ENCODE assay signal across 8 mouse cellular contexts in genomic region chr2:103565171-103565591, GRCm38 (mm10). TPM values are rescaled to one million over a fixed set of nuclear protein-coding genes. Genes with fewer than 3 reads are reported as not detected.
DNase-seq lines count a peak whose midpoint lies in the region; ATAC-seq lines count a peak whose summit lies in the region.

No protein-coding gene starts in this region.

- ATAC-seq in CD4-positive, CD25-positive, alpha-beta regulatory T cell, adult 4 months: peak; percentile 31
- peak; percentile 47 for ATAC-seq in forebrain, embryonic 11.5 days (replicated peaks; ENCODE audit: low FRiP score)

- 0 out of 2 replicates have a peak overlapping the region, but pooled peaks have one; percentile 10 for H3K27ac ChIP-seq in forebrain, embryonic 11.5 days (ENCODE audit: low read depth, low read length)
- peak overlapping the region; percentile 86 for H3K27ac ChIP-seq in midbrain, embryonic 10.5 days (replicated peaks)

- peak overlapping the region; percentile 68 for H3K4me3 ChIP-seq in forebrain, embryonic 11.5 days (ENCODE audit: low read depth, low read length)
- H3K4me3 ChIP-seq in midbrain, embryonic 10.5 days: peak overlapping the region; percentile 70

- H3K9ac ChIP-seq in forebrain, embryonic 11.5 days (ENCODE audit: low read length): peak overlapping the region; percentile 49

- H3K4me2 ChIP-seq in forebrain, embryonic 11.5 days (ENCODE audit: low read depth, low read length, severe bottlenecking): peak overlapping the region; percentile 93

- H3K4me1 ChIP-seq in forebrain, embryonic 11.5 days (replicated peaks; ENCODE audit: control insufficient read depth, insufficient read depth, low read length): peaks cover 23% of the 10 kb centered on the region; the same call in 1 of the 2 replicates
- H3K4me1 ChIP-seq in midbrain, embryonic 10.5 days: peaks cover 54% of the 10 kb centered on the region

- H3K36me3 ChIP-seq in forebrain, embryonic 11.5 days (ENCODE audit: control insufficient read depth, insufficient read depth, low read length): no peaks in the 10 kb centered on the region
- H3K36me3 ChIP-seq in midbrain, embryonic 10.5 days: no peaks in the 10 kb centered on the region

- WGBS in forebrain, embryonic 11.5 days: under 1% methylated on average over 22 of the region's 22 CpGs
- 1% methylated on average over 22 of the region's 22 CpGs for WGBS in midbrain, embryonic 10.5 days

- no peaks in the 10 kb centered on the region for H3K9me3 ChIP-seq in forebrain, embryonic 11.5 days (ENCODE audit: control insufficient read depth, low read length)
- H3K9me3 ChIP-seq in midbrain, embryonic 10.5 days (replicated peaks): no peaks in the 10 kb centered on the region

- intact Hi-C loops in left cerebral cortex, postnatal 25 days (cut with DNase I): loop anchor here (5.0 to 10.0 kb wide), 2 partner anchors 77 to 440 kb away; no protein-coding TSS in a partner anchor

- peak; percentile 16 for DNase-seq in adrenal gland, postnatal 25 days
- peak; percentile 76 for DNase-seq in forebrain, embryonic 11.5 days (ENCODE audit: low spot score)
- DNase-seq in induced T-regulatory cell, adult 2 months (ENCODE audit: low read depth): peak; percentile 79
- peak; percentile 42 to 55 for DNase-seq in left cerebral cortex, postnatal 25 days (ENCODE audit: low spot score in 2 of 2)
- DNase-seq in midbrain, embryonic 10.5 days (ENCODE audit: low spot score): peak; percentile 52
- DNase-seq in spleen, postnatal 10 days (ENCODE audit: low spot score in 2 of 2): peak; percentile 45 to 64
- DNase-seq in MN1 (ENCODE audit: low spot score): no peak

- H3K27me3 ChIP-seq in forebrain, embryonic 11.5 days (ENCODE audit: control insufficient read depth, insufficient read depth, low read length): peaks cover 4% of the 10 kb centered on the region; the same call in 1 of the 2 replicates
- peaks cover 60% of the 10 kb centered on the region for H3K27me3 ChIP-seq in midbrain, embryonic 10.5 days (ENCODE audit: low read depth, poor library complexity, severe bottlenecking)

RNA-seq across cellular contexts. Expression of gene Abtb2, which starts 0.9 kb away (rescaled TPM):
- 1 to 10 TPM; 6.1 to 9.8 TPM for polyA plus RNA-seq in CD4-positive, CD25-positive, alpha-beta regulatory T cell, adult 4 months (2017; shearing (Covaris generic))
- 20.6 and 38.4 TPM in 2 replicates for total RNA-seq in adrenal gland, postnatal 25 days (2021)
- 14.1 and 15.9 TPM in 2 replicates for polyA plus RNA-seq in forebrain, embryonic 11.5 days (2014; fragmentation: Nextera tagmentation; extraction: Ambion mirVana)
- total RNA-seq in left cerebral cortex, postnatal 25 days (2021): 10 to 100 TPM in 1 of 2 experiments, 1 to 10 TPM in 1; 9.8 to 11.4 TPM
- 11.5 and 14.9 TPM in 2 replicates for polyA plus RNA-seq in midbrain, embryonic 10.5 days (2016; fragmentation: Nextera tagmentation; extraction: Ambion mirVana)
